20 mouse cellular contexts compared by ENCODE assay signal in the genomic region with DNA sequence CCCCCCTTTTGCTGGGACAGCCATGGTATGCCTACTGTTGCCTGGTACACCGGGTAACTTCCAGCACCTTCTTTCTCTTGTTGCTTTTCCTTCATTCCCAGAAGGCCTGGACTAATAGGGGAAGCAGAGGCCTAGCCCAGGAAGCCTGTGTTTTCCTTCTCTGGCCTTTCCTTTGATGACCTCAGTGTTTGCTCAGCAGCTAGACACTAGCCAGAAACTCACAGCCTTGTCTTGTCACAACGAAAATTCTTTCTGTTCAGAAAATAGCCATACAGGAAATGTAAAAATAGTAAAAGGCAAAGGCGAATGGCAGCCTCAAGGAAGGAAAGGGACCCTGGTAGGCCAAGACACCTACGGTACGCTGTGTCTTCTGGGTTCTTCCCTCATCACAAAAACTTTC.
DNase-seq lines count a peak whose midpoint lies in the region; ATAC-seq and TF ChIP-seq lines count a peak whose summit lies in the region.
"Had no signal": no experiment of that assay in that cellular context is flagged by ENCODE, and none has a peak within 500 bp of the region (broad histone marks: within the 10 kb centered on the region; RNA-seq: fewer than 3 reads in every experiment).

No protein-coding gene starts in this region.

- TF ChIP-seq EP300 in heart, postnatal 0 days (IDR thresholded peaks at IDR 0.05; ENCODE audit: low read depth), result no peak

- 0 out of 2 replicates have a peak, but pooled peaks have one; percentile 4 for ATAC-seq in frontal cortex, adult (ENCODE audit: low TSS enrichment)
- peak; percentile 49; the same call in 1 of the 2 replicates for ATAC-seq in heart, postnatal 0 days (ENCODE audit: insufficient read depth, low read depth)
- ATAC-seq: forebrain, embryonic 14.5 days had no signal

- peak overlapping the region; percentile 57 for H3K27ac ChIP-seq in heart, postnatal 0 days (ENCODE audit: low read depth)
- H3K27ac ChIP-seq: hindbrain, embryonic 13.5 days; limb, embryonic 12.5 days; liver, embryonic 13.5 days had no signal

- H3K4me2 ChIP-seq in heart, postnatal 0 days (ENCODE audit: low read depth, low read length), result no peak overlapping the region
- H3K4me2 ChIP-seq: hindbrain, embryonic 13.5 days; limb, embryonic 12.5 days; liver, embryonic 13.5 days; midbrain, embryonic 11.5 days had no signal

- H3K9me3 ChIP-seq in heart, postnatal 0 days (replicated peaks; ENCODE audit: control insufficient read depth, low read length), result no peaks in the 10 kb centered on the region
- H3K9me3 ChIP-seq: hindbrain, embryonic 13.5 days; limb, embryonic 12.5 days; liver, embryonic 13.5 days had no signal

- no peak overlapping the region for H3K4me3 ChIP-seq in heart, postnatal 0 days (ENCODE audit: low read depth, low read length)
- H3K4me3 ChIP-seq: hindbrain, embryonic 13.5 days; limb, embryonic 12.5 days; liver, embryonic 13.5 days; myocyte had no signal

- DNase-seq in frontal cortex, adult 2 months (ENCODE audit: extremely low spot score in 1 of 2, low spot score in 1 of 2), result no peak
- DNase-seq in lung, postnatal 36 days, result peak; percentile 10
- no peak for DNase-seq in lung, postnatal 4 days
- DNase-seq in heart, postnatal 0 days (ENCODE audit: low spot score), result peak; percentile 37
- peak; percentile 21 to 41 for DNase-seq in kidney, postnatal 25 days
- no peak for DNase-seq in right cerebral cortex, adult 2 months (ENCODE audit: low spot score in 2 of 2)
- no peak for DNase-seq in spleen, postnatal 10 days (ENCODE audit: low spot score in 2 of 2)
- DNase-seq: adrenal gland, adult 8-10 months; cerebellum, adult 11 months; cerebellum, postnatal 14 days; liver, embryonic 13.5 days; lung, postnatal 14 days; retina, postnatal 1 day; thymus, adult 18-20 months had no signal

- no peak for TF ChIP-seq CTCF in heart, postnatal 0 days (IDR thresholded peaks at IDR 0.05; ENCODE audit: low read depth)

- no peaks in the 10 kb centered on the region for H3K36me3 ChIP-seq in heart, postnatal 0 days (replicated peaks; ENCODE audit: control insufficient read depth, insufficient read depth, low read length)
- H3K36me3 ChIP-seq: hindbrain, embryonic 13.5 days; limb, embryonic 12.5 days; liver, embryonic 13.5 days had no signal

- H3K4me1 ChIP-seq in heart, postnatal 0 days (ENCODE audit: control insufficient read depth, insufficient read depth), result no peaks in the 10 kb centered on the region; the same call in none of the 2 replicates
- H3K4me1 ChIP-seq: hindbrain, embryonic 13.5 days; limb, embryonic 12.5 days; liver, embryonic 13.5 days had no signal

- no peaks in the 10 kb centered on the region for H3K27me3 ChIP-seq in heart, postnatal 0 days (ENCODE audit: control insufficient read depth, insufficient read depth, low read length)
- H3K27me3 ChIP-seq: hindbrain, embryonic 13.5 days; limb, embryonic 12.5 days; liver, embryonic 13.5 days had no signal

- H3K9ac ChIP-seq in heart, postnatal 0 days (replicated peaks; ENCODE audit: low read depth, low read length), result no peak overlapping the region
- H3K9ac ChIP-seq: hindbrain, embryonic 13.5 days; limb, embryonic 12.5 days; liver, embryonic 13.5 days had no signal

- WGBS in heart, postnatal 0 days, result 47% methylated on average over 5 of the region's 5 CpGs

Comparison
In these comparisons a context has a peak if more than half of its experiments do, and no peak if none do; other contexts are left out.
1. DNase-seq: peak in lung, postnatal 36 days (single experiment), heart, postnatal 0 days (single experiment) and kidney, postnatal 25 days (2 of 2); none in frontal cortex, adult 2 months (0 of 2), lung, postnatal 4 days (0 of 2), right cerebral cortex, adult 2 months (0 of 2) and spleen, postnatal 10 days (0 of 2).